Mouse (Mus musculus): Measurements from ENCODE around the gene Gnptg. TPM values are rescaled to one million over a fixed set of nuclear protein-coding genes. Genes with fewer than 3 reads are reported as not detected.

The Gnptg gene
- polyA plus RNA-seq, 1 experiment from 2014 or later: 42.7 TPM

GRCm38 (mm10) chr17:25184961-25185360 lies 55.0 kb downstream of the Gnptg start:
- Histone ChIP-seq H3K4me1 (peaks cover 32% of the 10 kb centered on the region), H3K36me3 (0 out of 2 replicates have a peak, but pooled peaks cover 4% of the 10 kb centered on the region), H3K9ac (peak overlapping the region; percentile 88), H3K4me2 (replicated peaks) (peak overlapping the region; percentile 97), H3K9me3 (replicated peaks) (no peaks in the 10 kb centered on the region), H3K4me3 (replicated peaks) (peak overlapping the region; percentile 89), H3K27ac (replicated peaks) (peak overlapping the region; percentile 95), H3K27me3 (0 out of 2 replicates have a peak, but pooled peaks cover 7% of the 10 kb centered on the region)
- ATAC-seq (ENCODE audit: insufficient number of reproducible peaks, low FRiP score, low TSS enrichment, low read depth): no peak
- WGBS: 6% methylated on average over 17 of the region's 17 CpGs

GRCm38 (mm10) chr17:25184129-25184691 lies 55.7 kb downstream of the Gnptg start, which contains the start of gene BC003965:
BC003965 (plus strand) TSS chr17:25184554.
- under 1% methylated on average over 50 of the region's 50 CpGs for WGBS

More at GRCm38 (mm10) chr17:25184129-25184691, 55.7 kb downstream of the Gnptg start, which contains the start of gene BC003965:
- peak within 1 kb of the TSS; percentile 89 for H3K4me3 ChIP-seq (replicated peaks)
- H3K9ac ChIP-seq: peak within 1 kb of the TSS; percentile 88
- H3K4me2 ChIP-seq (replicated peaks): peak within 1 kb of the TSS; percentile 97
- no peaks in the 10 kb centered on the region for H3K9me3 ChIP-seq (replicated peaks)
- H3K36me3 ChIP-seq: 0 out of 2 replicates have a peak, but pooled peaks cover 4% of the 10 kb centered on the region
- H3K27ac ChIP-seq (replicated peaks): peak within 1 kb of the TSS; percentile 95
- ATAC-seq (ENCODE audit: insufficient number of reproducible peaks, low FRiP score, low TSS enrichment, low read depth): peak; percentile 85
- 0 out of 2 replicates have a peak, but pooled peaks cover 7% of the 10 kb centered on the region for H3K27me3 ChIP-seq
- peaks cover 24% of the 10 kb centered on the region for H3K4me1 ChIP-seq

Small RNA genes lying within 50 kb of the gene (microRNA-seq; reads per million reads assigned to microRNA genes)
- gene Mir3547 (ENCODE audit: borderline number of aligned reads): 0.86 reads per million

Other genes with a start within 250 kb of the Gnptg start
- gene Cramp1l, start 224.3 kb downstream of the Gnptg start, polyA plus RNA-seq (2015; fragmentation: Nextera tagmentation; extraction: Ambion mirVana): 7.2 and 7.8 TPM in 2 replicates
- gene Ift140, start 224.0 kb downstream of the Gnptg start, polyA plus RNA-seq (2015; fragmentation: Nextera tagmentation; extraction: Ambion mirVana): 19.4 and 19.8 TPM in 2 replicates
- 29.8 and 32.5 TPM in 2 replicates for gene Tmem204, start 156.5 kb downstream of the Gnptg start, polyA plus RNA-seq (2015; fragmentation: Nextera tagmentation; extraction: Ambion mirVana)
- gene Telo2, start 124.2 kb downstream of the Gnptg start, polyA plus RNA-seq (2015; fragmentation: Nextera tagmentation; extraction: Ambion mirVana): 42.3 and 49.2 TPM in 2 replicates
- gene Ptx4, start 119.4 kb downstream of the Gnptg start, polyA plus RNA-seq (2015; fragmentation: Nextera tagmentation; extraction: Ambion mirVana): 2.2 and 2.8 TPM in 2 replicates
- 27.3 and 27.4 TPM in 2 replicates for gene Clcn7, start 106.7 kb downstream of the Gnptg start, polyA plus RNA-seq (2015; fragmentation: Nextera tagmentation; extraction: Ambion mirVana)
- 0.16 and 0.24 TPM in 2 replicates for gene Ccdc154, start 77.7 kb downstream of the Gnptg start, polyA plus RNA-seq (2015; fragmentation: Nextera tagmentation; extraction: Ambion mirVana)
- 1.5 and 2.0 TPM in 2 replicates for gene Gm38655, start 64.7 kb downstream of the Gnptg start, polyA plus RNA-seq (2015; fragmentation: Nextera tagmentation; extraction: Ambion mirVana)
- gene BC003965, start 55.6 kb downstream of the Gnptg start, polyA plus RNA-seq (2015; fragmentation: Nextera tagmentation; extraction: Ambion mirVana): 31.5 and 31.6 TPM in 2 replicates
- gene Unkl, start 51.7 kb downstream of the Gnptg start, polyA plus RNA-seq (2015; fragmentation: Nextera tagmentation; extraction: Ambion mirVana): 9.4 and 10.2 TPM in 2 replicates
- 50.8 and 53.2 TPM in 2 replicates for gene Tsr3, start within 50 bp of the Gnptg start, polyA plus RNA-seq (2015; fragmentation: Nextera tagmentation; extraction: Ambion mirVana)
- 1.3 and 1.6 TPM in 2 replicates for gene Baiap3, start 16.2 kb upstream of the Gnptg start, polyA plus RNA-seq (2015; fragmentation: Nextera tagmentation; extraction: Ambion mirVana)
- 513 and 543 TPM in 2 replicates for gene Ube2i, start 34.5 kb upstream of the Gnptg start, polyA plus RNA-seq (2015; fragmentation: Nextera tagmentation; extraction: Ambion mirVana)
- 6.9 and 7.0 TPM in 2 replicates for gene Prss34, start 58.3 kb upstream of the Gnptg start, polyA plus RNA-seq (2015; fragmentation: Nextera tagmentation; extraction: Ambion mirVana)
- not detected in 2 replicates for gene Prss28, start 68.5 kb upstream of the Gnptg start, polyA plus RNA-seq (2015; fragmentation: Nextera tagmentation; extraction: Ambion mirVana)
- gene Prss29, start 78.5 kb upstream of the Gnptg start, polyA plus RNA-seq (2015; fragmentation: Nextera tagmentation; extraction: Ambion mirVana): not detected in 2 replicates
- gene Tpsab1, start 105.4 kb upstream of the Gnptg start, polyA plus RNA-seq (2015; fragmentation: Nextera tagmentation; extraction: Ambion mirVana): 4.1 and 6.2 TPM in 2 replicates
- gene Tpsb2, start 126.2 kb upstream of the Gnptg start, polyA plus RNA-seq (2015; fragmentation: Nextera tagmentation; extraction: Ambion mirVana): 167 and 237 TPM in 2 replicates
- gene Tpsg1, start 129.1 kb upstream of the Gnptg start, polyA plus RNA-seq (2015; fragmentation: Nextera tagmentation; extraction: Ambion mirVana): 10.3 and 10.9 TPM in 2 replicates
- gene Cacna1h, start 193.7 kb upstream of the Gnptg start, polyA plus RNA-seq (2015; fragmentation: Nextera tagmentation; extraction: Ambion mirVana): 4.3 and 5.7 TPM in 2 replicates
- 3.5 and 6.2 TPM in 2 replicates for gene Tekt4, start 214.5 kb upstream of the Gnptg start, polyA plus RNA-seq (2015; fragmentation: Nextera tagmentation; extraction: Ambion mirVana)

Data from embryonic facial prominence, embryonic 15.5 days (tissue).